Mouse (Mus musculus): ENCODE measurements around the gene Slc9a9.

- no peak for TF ChIP-seq POLR2A (IDR thresholded peaks at IDR 0.05; ENCODE audit: borderline replicate concordance, low read depth, low read length)
- no peak for TF ChIP-seq CTCF (IDR thresholded peaks at IDR 0.05; ENCODE audit: low read depth, low read length)
Measured at GRCm38 (mm10) chr9:95072450-95072955, 402.8 kb downstream of the Slc9a9 start.
